Mouse (Mus musculus): ENCODE measurements around the gene Tsfm. TPM values are rescaled to one million over a fixed set of nuclear protein-coding genes. Genes with fewer than 3 reads are reported as not detected.
"Not testable (repeated sequence)": the region's sequence is repeated elsewhere in the genome, so short reads cannot be mapped to it uniquely, and the experiment has no call there.

Tsfm gene
- total RNA-seq, 4 experiments from 2014 or later, result 19.5 to 24.0 (median 21.7) TPM

DNA sequence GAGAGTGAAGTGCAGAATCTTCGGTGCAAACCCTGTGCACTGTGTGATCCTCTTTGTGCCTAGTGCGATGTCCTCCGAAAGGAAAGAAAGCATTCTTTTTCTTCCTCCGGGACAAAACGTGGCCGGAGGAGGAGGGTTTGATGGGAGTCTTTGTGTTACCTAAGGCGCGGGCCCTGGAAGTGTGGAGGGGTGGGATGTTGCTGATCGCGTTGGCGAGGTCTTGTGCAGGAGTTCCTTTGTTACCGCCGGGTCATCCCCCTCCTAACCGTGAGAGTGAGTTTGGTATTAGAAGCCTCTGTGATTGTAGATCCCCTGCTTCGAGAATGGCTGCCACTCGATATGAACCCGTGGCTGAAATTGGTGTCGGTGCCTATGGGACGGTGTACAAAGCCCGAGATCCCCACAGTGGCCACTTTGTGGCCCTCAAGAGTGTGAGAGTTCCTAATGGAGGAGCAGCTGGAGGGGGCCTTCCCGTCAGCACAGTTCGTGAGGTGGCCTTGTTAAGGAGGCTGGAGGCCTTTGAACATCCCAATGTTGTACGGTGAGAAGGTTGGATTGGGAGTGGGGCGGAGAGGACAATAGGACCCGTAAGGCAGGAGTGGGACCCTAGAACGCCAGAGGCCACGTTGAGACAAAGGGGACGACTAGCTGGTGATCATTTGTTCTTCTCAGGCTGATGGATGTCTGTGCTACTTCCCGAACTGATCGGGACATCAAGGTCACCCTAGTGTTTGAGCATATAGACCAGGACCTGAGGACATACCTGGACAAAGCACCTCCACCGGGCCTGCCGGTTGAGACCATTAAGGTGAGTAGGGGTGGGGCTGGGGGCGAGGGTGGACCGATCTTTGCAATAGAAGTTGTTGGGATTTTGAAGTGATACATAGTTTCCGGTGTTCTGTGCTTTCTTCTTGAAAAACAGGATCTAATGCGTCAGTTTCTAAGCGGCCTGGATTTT lies 33.6 kb upstream of the Tsfm start:
- DNase-seq (ENCODE audit: low spot score in 2 of 2), result no peak

DNA sequence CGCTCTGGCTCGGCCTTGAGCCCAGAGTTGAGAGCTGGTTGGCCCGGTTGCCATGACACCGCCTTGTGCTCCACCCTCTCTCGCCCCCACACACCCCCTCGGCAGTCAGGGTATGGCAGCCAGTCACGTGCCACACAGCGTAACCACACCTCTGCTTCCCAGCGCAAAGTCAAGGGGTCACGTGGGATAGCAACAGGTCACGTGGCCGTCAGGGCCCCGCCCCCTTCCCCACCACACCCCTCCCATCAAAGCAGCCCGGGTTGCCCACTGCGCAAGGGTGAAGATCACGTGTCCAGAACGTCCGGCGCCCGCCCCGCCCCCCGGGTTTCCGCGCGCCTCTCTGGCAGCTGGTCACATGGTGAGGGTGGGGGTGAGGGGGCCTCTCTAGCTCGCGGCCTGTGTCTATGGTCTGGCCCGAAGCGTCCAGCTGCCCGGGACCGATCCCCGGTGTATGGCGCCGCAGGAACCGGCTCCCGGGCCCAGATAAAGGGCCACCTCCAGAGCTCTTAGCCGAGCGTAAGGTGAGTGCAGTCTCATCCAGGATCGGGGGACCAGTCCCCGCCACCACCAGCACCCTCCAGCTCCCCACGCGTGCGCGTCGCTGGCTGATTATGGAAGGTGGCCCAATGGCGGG lies 32.7 kb upstream of the Tsfm start, which contains the start of gene Cdk4:
Gene Cdk4 (plus strand): TSS at position 296 of the 634 bp plus-strand sequence.
- DNase-seq (ENCODE audit: low spot score in 2 of 2), result peak; percentile 97 to 98

DNA sequence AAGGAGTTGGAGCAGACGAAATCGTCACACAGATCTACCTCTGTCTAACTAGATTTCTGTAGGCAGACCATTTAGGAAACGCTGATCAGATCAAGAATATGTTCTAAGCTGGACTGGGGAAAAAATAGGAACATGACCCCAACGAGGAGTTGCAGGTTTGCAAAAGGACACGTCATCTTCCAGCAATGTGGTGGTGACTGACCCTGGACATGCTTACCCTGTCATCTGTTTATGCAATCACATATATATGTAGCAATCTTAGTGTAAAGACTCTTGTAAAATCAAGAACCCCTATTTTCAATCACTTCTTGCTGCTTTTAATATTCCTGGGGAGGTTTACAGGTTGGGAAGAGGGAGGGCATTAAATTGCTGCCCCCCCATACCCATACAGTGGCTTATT lies 31.9 kb upstream of the Tsfm start:
- DNase-seq (ENCODE audit: low spot score in 2 of 2), result no peak

DNA sequence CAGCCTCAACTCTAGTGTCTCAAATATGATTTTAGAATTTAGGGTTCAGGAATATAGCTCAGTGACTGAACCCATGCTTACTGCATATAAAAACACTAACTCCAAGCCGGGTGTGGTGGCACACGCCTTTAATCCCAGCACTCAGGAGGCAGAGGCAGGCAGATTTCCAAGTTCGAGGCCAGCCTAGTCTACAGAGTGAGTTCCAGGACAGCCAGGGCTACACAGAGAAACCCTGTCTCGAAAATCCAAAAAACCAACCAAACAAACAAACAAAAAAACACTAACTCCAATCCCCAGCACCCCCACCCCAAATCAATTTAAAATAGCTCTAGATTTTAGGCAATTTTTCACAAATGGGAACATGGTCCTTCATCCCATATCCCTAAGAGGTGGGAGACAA lies 31.5 kb upstream of the Tsfm start:
- DNase-seq (ENCODE audit: low spot score in 2 of 2), result not testable (repeated sequence)

DNA sequence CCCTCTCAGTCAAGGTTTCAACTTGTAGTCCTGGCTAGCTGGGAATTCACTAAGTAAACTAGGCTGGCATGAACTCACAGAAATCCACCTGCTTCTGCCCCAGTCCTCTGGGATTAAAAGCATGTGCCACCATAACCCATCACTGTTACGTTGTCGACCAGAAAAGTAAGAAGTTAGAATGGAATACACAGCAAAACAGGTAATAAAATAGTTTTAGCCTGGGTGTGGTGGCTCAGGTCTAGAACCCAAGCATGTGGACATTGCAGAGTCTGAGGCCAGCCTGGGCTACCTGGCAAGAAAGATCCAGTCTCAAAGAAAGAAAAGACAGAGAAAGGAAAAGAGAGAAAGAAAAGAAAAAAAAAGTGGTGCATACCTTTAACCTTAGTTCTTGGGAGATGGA lies 30.9 kb upstream of the Tsfm start:
- DNase-seq (ENCODE audit: low spot score in 2 of 2), result no peak

DNA sequence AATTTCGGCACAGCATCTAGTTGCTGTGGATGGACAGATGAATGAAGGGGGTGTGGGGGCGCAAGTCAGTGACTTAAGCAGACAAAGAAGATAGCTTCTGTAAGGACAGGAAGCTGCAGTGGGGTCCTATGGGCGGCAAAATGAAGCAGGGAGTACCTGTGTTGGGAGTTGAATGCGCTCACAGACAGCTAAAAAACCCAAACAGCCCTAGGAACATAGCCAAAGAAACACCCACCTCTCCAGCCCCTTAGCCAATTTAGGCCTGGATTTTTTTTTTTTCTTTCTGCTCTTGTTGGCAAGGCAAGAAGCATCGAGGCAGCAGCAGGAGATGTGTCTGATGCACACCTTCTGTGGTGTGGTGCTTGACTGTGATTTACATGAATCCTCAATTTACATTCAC lies 30.4 kb upstream of the Tsfm start:
- DNase-seq (ENCODE audit: low spot score in 2 of 2), result no peak

DNA sequence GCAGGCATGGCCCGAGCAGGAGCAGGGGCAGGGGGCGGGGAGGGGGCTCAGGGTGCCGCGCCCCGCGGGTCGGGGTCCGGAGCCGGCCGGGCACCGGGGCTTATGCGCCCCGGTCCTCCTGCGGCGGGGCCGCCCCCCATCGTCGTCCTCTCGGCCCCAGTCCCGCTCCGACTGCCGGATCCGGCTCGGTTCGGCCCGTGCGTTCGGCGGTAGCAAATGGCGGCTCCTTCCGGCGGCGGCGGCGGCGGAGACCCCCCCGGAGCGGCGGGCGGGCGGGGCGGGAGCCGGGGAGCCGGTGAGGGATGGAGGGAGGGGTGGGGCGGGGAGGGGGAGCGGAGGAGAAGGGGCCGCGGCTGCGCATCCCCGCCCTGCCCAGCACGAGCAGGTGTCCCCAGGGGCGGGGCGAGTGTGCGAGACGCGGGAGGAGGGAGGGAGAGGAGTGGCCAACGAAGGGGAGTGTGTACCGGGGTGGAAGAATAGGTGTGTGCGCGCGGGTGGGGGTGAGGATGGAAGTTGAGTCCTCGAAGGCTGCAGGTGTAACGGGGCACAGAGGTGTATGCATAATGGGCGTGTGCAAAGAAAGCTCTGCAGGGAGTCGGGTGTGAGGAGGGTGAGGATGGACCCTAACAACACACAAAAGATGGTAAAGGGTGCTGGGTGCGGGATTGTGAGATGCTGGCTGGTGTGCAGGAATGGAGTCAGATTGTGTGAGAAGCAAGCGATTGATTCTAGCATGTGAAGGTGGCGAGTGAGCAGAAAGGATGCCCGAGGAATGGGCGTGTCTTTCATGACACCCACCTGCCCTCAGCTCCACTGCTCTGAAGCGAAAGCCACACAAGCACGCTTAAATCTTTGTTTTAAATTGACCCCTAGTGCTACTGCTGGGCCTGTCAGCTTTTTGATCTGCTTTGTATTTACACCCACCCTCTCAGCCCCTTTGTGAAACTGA lies 29.6 kb upstream of the Tsfm start, which contains the start of gene March9:
Gene March9 (minus strand): TSS at position 217 of the 949 bp plus-strand sequence.
- DNase-seq (ENCODE audit: low spot score in 2 of 2), result no peak

DNA sequence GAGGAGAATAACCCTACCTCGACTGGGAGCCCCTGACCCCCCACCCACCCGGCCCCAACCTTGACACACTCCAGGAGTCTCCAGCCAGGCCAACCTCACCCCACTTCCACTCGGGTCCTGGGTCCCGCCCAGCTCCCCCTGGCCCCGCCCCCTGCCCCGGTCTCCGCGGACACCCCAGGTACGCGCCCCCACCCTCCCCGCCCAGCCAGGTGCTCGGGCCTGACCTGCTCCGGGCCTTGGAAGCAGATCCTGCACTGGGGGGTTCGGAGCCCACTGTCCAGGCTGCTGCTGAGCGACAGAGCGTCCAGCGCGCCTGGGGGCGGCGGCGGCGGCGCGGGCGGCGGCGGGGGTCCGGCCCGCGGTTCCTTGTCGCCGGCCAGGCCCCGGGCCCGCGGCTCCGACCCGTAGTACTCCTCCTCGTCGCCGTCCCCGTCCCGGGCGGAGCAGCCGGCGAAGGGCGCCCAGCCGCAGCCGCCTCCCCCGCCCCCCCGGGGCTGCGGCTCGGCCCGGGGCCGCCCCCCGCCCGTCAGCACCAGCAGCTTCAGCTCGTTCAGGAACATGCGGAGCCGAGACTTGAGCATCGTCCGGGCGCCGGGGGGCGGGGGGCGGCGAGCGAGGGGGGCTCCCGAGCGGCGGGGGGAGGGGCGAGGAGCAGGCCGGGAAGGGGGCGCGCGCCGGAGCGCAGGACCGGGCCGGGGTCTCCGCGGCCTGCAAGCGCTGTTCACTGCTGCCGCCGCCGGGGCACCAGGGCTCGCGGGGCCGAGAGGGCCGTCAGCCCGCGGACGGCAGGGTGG lies 28.7 kb upstream of the Tsfm start:
- no peak for DNase-seq (ENCODE audit: low spot score in 2 of 2)

DNA sequence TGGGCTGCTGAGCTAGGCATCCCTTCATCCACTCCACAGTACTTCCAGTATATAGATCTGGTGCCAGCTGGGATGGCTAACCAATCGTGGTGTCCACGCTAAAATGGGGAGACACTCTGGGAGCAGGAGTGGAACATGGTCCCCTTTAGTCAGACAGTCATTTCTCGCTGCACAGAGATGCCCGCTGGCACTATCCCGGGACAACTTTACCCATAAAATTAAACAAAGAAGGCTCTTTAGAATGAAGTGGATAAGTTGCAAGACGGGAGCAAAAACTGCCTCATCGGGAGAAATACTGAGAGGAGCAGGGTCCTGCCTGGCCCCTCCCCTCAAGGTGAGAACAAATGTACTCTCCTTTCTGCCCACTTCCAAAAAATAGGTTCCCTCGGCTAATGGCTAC lies 28.1 kb upstream of the Tsfm start:
- no peak for DNase-seq (ENCODE audit: low spot score in 2 of 2)

DNA sequence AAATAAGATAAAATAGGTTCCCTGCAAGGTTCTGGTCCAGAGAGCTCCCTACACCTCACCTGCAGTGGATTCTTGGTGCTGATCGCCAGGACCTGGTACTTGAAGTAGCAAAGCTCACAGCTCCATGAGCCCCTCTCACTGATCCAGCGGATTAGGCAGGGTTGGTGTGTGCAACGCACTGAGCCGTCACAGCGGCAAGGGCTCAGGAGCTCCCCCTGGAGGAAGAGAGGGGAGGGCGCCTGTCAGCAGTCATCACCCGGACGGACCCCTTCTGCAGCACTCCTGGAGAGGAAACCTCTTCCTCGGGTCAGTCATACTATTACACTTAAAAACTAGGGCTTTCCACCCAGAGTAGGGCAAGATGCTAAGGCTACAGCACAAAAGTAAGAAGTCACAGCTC lies 27.5 kb upstream of the Tsfm start:
- peak in 1 of 2 experiments; percentile 40 for DNase-seq (ENCODE audit: low spot score in 2 of 2)

DNA sequence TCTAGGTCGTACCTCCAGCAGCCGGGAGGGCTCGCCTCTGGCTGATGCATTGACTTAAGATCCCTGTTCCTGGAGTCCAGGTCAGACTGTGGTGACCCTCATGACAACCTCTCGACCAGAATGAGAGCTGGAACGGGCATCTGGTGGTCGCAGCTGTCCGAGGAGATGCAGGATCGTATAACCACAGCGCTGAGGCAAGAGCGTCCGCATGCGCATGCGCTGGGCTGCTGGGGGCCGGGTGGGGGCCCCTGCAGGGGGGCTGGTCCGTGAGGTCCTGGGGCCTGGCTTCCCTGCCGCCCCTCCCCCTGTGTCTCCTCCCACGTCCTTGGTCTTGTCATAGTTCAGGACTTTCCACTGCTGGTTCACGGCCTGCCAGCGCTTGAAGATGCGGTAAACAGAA lies 25.9 kb upstream of the Tsfm start:
- DNase-seq (ENCODE audit: low spot score in 2 of 2), result no peak

DNA sequence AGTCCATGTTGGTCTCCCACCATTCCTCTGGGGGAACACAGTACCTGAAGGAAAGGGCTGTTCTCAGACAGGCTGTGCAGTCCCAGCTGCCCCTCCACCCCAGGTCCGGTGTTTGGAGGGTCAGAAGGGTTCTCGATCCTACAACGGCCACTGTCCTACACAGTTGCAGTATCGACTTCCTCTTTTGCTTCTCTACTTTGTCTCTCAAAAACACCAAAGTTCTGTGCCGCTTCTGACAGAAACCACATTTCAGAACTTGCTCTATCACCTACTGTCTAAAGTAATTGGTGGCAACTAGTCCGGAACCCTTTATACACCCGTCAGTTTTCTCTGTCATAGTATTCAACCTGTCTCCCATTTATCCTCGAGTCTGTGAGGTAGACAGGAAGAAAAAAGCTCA lies 24.8 kb upstream of the Tsfm start:
- DNase-seq (ENCODE audit: low spot score in 2 of 2), result no peak

DNA sequence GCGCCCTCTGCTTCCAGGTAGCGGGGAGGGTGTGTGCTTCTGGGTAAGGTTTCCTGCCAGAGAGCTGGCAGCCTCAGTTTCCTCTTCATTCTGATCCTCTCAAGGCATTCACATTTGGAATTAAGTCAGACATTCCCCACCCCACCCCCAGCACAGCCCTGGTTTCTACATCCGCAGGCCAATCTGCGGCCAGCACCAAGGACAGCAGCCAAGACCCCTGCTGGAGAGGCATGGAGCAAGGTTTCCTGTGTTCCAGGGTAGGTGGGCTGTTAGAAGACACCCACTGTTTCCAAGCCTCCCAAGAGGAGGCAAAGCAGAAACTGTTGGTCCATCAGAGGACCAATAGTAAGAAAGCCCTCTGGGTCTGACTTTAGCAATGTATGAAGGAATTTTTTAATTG lies 24.0 kb upstream of the Tsfm start:
- no peak for DNase-seq (ENCODE audit: low spot score in 2 of 2)

DNA sequence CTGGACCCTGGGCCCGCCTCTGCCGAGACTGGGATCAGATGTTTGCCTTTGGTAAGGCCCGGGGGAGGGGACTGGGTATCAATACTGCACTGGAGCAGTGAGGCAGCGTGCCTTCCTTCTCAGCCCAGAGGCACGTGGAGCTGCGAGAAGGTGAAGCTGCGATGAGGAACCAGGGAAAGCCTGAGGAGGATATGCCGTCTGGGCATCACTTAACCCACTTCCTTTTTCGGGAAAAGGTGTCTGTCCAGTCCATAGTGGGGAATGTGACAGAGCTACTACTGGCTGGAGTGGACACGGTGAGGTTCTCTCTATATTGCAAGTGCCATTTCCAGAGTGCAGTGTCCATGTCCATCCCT lies 19.5 kb upstream of the Tsfm start:
- no peak for DNase-seq (ENCODE audit: low spot score in 2 of 2)

DNA sequence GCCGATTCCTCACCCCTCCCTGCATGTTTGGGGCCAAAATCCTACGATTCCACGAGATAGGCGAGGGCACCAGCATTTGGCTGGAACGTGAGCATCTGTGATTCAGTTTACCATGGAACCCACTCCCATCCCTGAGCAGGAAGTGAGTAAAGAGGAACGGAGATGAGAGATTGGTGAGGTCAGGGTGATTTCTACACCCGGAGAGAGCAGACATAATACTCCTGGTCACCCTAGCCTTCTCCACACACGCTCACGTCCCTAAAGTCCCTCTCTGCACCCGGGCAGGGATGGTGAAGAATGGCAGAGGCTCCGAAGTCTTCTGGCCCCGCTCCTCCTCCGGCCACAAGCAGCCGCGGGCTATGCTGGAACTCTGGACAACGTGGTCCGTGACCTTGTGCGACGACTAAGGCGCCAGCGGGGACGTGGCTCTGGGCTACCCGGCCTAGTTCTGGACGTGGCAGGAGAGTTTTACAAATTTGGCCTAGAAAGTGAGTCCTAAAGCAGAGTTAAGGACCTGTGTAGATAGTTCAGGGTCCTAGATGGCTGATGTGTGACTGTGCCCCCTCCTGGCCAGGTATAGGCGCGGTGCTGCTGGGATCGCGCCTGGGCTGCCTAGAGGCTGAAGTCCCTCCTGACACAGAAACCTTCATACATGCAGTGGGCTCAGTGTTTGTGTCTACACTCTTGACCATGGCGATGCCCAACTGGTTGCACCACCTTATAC lies 18.9 kb upstream of the Tsfm start:
- DNase-seq (ENCODE audit: low spot score in 2 of 2), result no peak

DNA sequence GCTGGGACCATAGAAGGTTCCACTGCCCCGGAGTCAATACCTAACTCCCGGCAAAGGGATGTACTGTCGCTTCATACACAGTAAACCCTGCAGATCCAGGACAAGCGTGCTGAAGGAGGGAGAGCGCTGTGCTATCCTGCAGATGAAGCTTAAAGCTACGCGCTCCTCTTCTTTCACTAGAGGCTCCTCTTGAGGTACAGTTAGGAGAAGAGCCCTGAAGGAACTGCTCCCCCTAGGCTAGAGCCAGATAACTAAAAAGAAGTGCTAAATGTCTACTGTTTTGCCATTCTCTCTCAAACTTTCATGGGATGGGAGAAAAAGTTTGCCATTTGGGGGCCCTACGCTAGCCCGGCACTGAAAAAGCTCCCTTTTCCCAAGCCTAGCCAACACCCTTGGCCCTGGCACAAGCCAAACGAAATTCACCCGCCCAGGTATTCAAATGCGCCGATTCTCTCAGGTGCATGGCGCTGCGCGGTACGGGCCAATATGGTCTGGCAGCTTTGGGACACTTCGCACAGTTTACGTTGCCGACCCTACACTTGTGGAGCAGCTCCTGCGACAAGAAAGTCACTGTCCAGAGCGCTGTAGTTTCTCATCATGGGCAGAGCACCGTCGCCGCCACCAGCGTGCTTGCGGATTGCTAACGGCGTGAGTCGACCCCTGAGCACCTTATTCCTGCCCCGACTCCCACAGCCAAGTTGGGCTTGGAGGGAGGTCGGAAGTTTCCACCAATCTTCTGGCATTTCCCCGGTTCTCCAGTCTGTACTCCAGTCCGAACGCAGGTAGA lies 18.2 kb upstream of the Tsfm start:
- no peak for DNase-seq (ENCODE audit: low spot score in 2 of 2)

DNA sequence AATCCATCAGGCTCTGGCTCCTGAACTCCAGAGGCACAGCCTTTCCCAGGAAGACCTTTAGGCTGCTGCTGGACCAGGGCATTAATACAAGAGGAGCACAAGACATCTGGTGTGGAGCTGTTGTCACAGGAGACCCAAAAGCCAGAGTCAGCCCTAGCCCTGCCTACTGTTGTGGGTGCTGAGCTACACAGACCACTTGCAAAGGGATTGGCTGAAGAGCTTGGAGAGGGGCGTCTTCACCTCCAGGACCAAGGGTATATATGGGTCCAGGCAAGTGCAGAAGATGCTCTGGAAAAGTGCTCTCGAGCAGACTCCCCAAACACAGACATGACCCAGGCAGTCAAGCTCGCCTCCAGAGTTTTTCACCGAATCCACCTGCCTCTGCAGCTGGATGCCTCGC lies 17.3 kb upstream of the Tsfm start, which contains the start of gene Cyp27b1:
Gene Cyp27b1 (plus strand): TSS at position 297 of the 400 bp plus-strand sequence.
- no peak for DNase-seq (ENCODE audit: low spot score in 2 of 2)

DNA sequence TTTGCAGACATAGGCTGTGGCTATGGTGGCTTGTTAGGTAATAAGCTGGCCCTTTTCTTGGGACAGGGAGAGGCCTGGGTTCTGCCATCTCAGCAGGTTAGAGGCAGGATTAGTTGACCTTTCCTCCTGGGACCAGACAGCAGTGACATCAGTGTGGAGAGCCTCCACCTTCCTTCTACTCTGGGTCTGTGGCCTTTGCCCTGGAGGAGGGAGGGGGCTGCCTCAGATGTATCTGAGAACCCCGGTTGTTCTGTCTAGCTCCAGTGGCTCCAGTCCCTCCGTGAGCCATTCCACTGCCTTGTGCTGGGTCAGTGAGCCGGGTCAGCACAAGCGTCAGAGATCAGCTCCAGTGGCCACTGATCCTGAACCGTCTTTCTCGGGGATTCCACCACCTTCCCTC lies 12.5 kb upstream of the Tsfm start:
- no peak for DNase-seq (ENCODE audit: low spot score in 2 of 2)

DNA sequence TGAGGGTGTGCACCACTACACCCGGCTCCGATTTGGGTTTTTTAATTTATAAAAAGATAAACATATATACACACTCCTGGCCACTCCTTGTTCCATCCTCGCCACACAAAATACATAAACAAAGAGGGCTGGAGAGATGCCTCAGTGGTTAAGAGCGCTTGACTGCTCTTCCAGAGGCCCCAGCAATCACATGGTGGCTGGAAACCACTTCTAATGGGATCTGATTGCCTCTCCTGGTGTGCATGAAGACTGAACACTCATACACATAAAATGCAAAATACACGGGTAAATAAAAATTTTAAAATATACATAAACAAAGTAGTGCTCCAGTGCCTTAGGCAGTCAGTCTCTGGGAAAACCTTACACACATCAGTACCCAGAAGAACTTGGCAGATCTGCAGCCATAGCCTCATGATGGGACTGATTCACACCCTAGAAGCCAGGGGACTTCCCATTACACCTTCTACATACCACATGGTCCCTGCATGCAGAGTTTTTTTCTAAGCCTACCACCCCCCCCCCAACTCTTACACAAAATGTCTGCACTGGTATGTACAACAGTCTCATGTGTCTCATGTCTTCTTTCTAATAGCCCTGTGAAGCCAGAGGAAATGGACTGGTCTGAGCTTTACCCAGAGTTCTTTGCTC lies 12.0 kb upstream of the Tsfm start:
- DNase-seq (ENCODE audit: low spot score in 2 of 2), result no peak
